Comparison of ENCODE assay signal across 13 mouse cellular contexts in the genomic region with DNA sequence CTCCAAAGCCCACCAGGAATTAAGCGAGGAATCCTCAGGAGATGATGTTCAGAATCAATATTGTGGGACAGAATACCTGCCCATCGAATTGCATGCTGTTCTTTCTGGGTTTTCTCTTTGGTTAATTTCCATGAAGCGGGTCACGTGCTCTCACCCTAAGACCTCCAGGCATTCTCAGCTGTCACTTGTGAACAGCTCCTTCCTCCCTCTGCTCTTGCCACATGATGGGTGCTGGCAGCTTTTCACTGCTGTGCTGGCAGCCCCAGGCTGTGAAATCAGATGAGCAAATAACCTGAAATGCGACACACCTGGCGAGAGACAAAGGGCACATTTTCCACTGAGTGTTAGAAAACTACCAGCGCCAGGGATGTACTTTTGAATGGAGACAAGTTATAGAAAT.
DNase-seq lines count a peak whose midpoint lies in the region; ATAC-seq and TF ChIP-seq lines count a peak whose summit lies in the region.
"Had no signal": no experiment of that assay in that cellular context is flagged by ENCODE, and none has a peak within 500 bp of the region (broad histone marks: within the 10 kb centered on the region; RNA-seq: fewer than 3 reads in every experiment).

No protein-coding gene starts in this region.

- H3K9ac ChIP-seq in heart, embryonic 15.5 days: no peak overlapping the region
- H3K9ac ChIP-seq in midbrain, embryonic 15.5 days: no peak overlapping the region
- no peak overlapping the region for H3K9ac ChIP-seq in midbrain, postnatal 0 days (replicated peaks; ENCODE audit: low read length, poor library complexity, severe bottlenecking)
- no peak overlapping the region for H3K9ac ChIP-seq in kidney, embryonic 15.5 days
- H3K9ac ChIP-seq: liver, embryonic 13.5 days; neural tube, embryonic 12.5 days had no signal

- H3K4me1 ChIP-seq in heart, embryonic 15.5 days (replicated peaks): peaks cover 9% of the 10 kb centered on the region
- no peaks in the 10 kb centered on the region for H3K4me1 ChIP-seq in heart, embryonic 10.5 days
- H3K4me1 ChIP-seq in midbrain, embryonic 15.5 days: 0 out of 2 replicates have a peak, but pooled peaks cover 3% of the 10 kb centered on the region
- H3K4me1 ChIP-seq in midbrain, embryonic 10.5 days: no peaks in the 10 kb centered on the region
- no peaks in the 10 kb centered on the region for H3K4me1 ChIP-seq in midbrain, postnatal 0 days (ENCODE audit: insufficient read depth, low read length)
- H3K4me1 ChIP-seq in kidney, embryonic 15.5 days: no peaks in the 10 kb centered on the region
- H3K4me1 ChIP-seq: liver, embryonic 13.5 days; neural tube, embryonic 12.5 days had no signal

- 0 out of 2 replicates have a peak overlapping the region, but pooled peaks have one; percentile 57 for H3K27ac ChIP-seq in heart, embryonic 15.5 days
- no peak overlapping the region for H3K27ac ChIP-seq in heart, embryonic 10.5 days
- H3K27ac ChIP-seq in midbrain, embryonic 15.5 days: no peak overlapping the region
- no peak overlapping the region for H3K27ac ChIP-seq in midbrain, embryonic 10.5 days (replicated peaks)
- H3K27ac ChIP-seq in midbrain, postnatal 0 days (ENCODE audit: low read depth, low read length): no peak overlapping the region
- H3K27ac ChIP-seq in kidney, embryonic 15.5 days: no peak overlapping the region
- H3K27ac ChIP-seq: liver, embryonic 13.5 days; neural tube, embryonic 12.5 days had no signal

- H3K4me3 ChIP-seq in heart, embryonic 15.5 days: no peak overlapping the region
- H3K4me3 ChIP-seq in heart, embryonic 10.5 days: no peak overlapping the region
- no peak overlapping the region for H3K4me3 ChIP-seq in midbrain, embryonic 15.5 days
- H3K4me3 ChIP-seq in midbrain, embryonic 10.5 days: no peak overlapping the region
- no peak overlapping the region for H3K4me3 ChIP-seq in midbrain, postnatal 0 days (ENCODE audit: low read depth, low read length)
- H3K4me3 ChIP-seq in kidney, embryonic 15.5 days (replicated peaks): no peak overlapping the region
- H3K4me3 ChIP-seq: liver, embryonic 13.5 days; neural tube, embryonic 12.5 days had no signal

- 73% methylated on average over 7 of the region's 7 CpGs for WGBS in heart, embryonic 15.5 days
- 77% methylated on average over 7 of the region's 7 CpGs for WGBS in heart, embryonic 10.5 days
- 79% methylated on average over 7 of the region's 7 CpGs for WGBS in midbrain, embryonic 15.5 days
- WGBS in midbrain, embryonic 10.5 days: 76% methylated on average over 7 of the region's 7 CpGs
- WGBS in midbrain, postnatal 0 days: 72% methylated on average over 7 of the region's 7 CpGs
- WGBS in kidney, embryonic 15.5 days: 81% methylated on average over 7 of the region's 7 CpGs

- H3K27me3 ChIP-seq in heart, embryonic 15.5 days: no peaks in the 10 kb centered on the region
- H3K27me3 ChIP-seq in heart, embryonic 10.5 days (ENCODE audit: insufficient read depth, poor library complexity, severe bottlenecking): no peaks in the 10 kb centered on the region
- H3K27me3 ChIP-seq in midbrain, embryonic 15.5 days (replicated peaks): no peaks in the 10 kb centered on the region
- no peaks in the 10 kb centered on the region for H3K27me3 ChIP-seq in midbrain, embryonic 10.5 days (ENCODE audit: low read depth, poor library complexity, severe bottlenecking)
- no peaks in the 10 kb centered on the region for H3K27me3 ChIP-seq in midbrain, postnatal 0 days (ENCODE audit: insufficient read depth, low read length)
- no peaks in the 10 kb centered on the region for H3K27me3 ChIP-seq in kidney, embryonic 15.5 days
- H3K27me3 ChIP-seq: CH12.LX; liver, embryonic 13.5 days; neural tube, embryonic 12.5 days had no signal

- no peak for DNase-seq in heart, embryonic 10.5 days (ENCODE audit: low spot score)
- DNase-seq in midbrain, embryonic 10.5 days (ENCODE audit: low spot score): no peak
- DNase-seq in fat pad, adult 2 months (ENCODE audit: extremely low read depth, low read depth, low spot score): peak; percentile 58
- DNase-seq in midbrain, postnatal 0 days (ENCODE audit: low spot score): peak; percentile 15
- no peak for DNase-seq in frontal cortex, postnatal 36 days (ENCODE audit: low spot score in 2 of 2)
- DNase-seq: liver, embryonic 13.5 days had no signal

- TF ChIP-seq CTCF in midbrain, postnatal 0 days (IDR thresholded peaks at IDR 0.05): no peak

- no peak for ATAC-seq in heart, embryonic 15.5 days (replicated peaks; ENCODE audit: insufficient number of reproducible peaks, insufficient read depth, low FRiP score, low read depth)
- ATAC-seq in midbrain, embryonic 15.5 days (replicated peaks): peak; percentile 66; the same call in 1 of the 2 replicates
- ATAC-seq in midbrain, postnatal 0 days (ENCODE audit: low FRiP score): peak; percentile 27; the same call in 1 of the 2 replicates
- ATAC-seq in kidney, embryonic 15.5 days (replicated peaks; ENCODE audit: low FRiP score): no peak
- ATAC-seq: activated CD4-positive, CD25-positive, alpha-beta regulatory T cell, adult 4 months; lung, postnatal 0 days had no signal

- H3K36me3 ChIP-seq in heart, embryonic 15.5 days: no peaks in the 10 kb centered on the region
- H3K36me3 ChIP-seq in heart, embryonic 10.5 days: no peaks in the 10 kb centered on the region
- no peaks in the 10 kb centered on the region for H3K36me3 ChIP-seq in midbrain, embryonic 15.5 days (replicated peaks)
- H3K36me3 ChIP-seq in midbrain, embryonic 10.5 days: no peaks in the 10 kb centered on the region
- no peaks in the 10 kb centered on the region for H3K36me3 ChIP-seq in midbrain, postnatal 0 days (ENCODE audit: insufficient read depth, low read length)
- H3K36me3 ChIP-seq in kidney, embryonic 15.5 days: no peaks in the 10 kb centered on the region
- H3K36me3 ChIP-seq: liver, embryonic 13.5 days; neural tube, embryonic 12.5 days had no signal

- H3K9me3 ChIP-seq in heart, embryonic 15.5 days (replicated peaks): no peaks in the 10 kb centered on the region
- no peaks in the 10 kb centered on the region for H3K9me3 ChIP-seq in heart, embryonic 10.5 days
- H3K9me3 ChIP-seq in midbrain, embryonic 15.5 days: no peaks in the 10 kb centered on the region
- H3K9me3 ChIP-seq in midbrain, embryonic 10.5 days (replicated peaks): no peaks in the 10 kb centered on the region
- no peaks in the 10 kb centered on the region for H3K9me3 ChIP-seq in midbrain, postnatal 0 days (ENCODE audit: low read length)
- no peaks in the 10 kb centered on the region for H3K9me3 ChIP-seq in kidney, embryonic 15.5 days (replicated peaks)
- H3K9me3 ChIP-seq: liver, embryonic 13.5 days; neural tube, embryonic 12.5 days had no signal

- H3K4me2 ChIP-seq in heart, embryonic 15.5 days: no peak overlapping the region
- no peak overlapping the region for H3K4me2 ChIP-seq in midbrain, embryonic 15.5 days
- H3K4me2 ChIP-seq in midbrain, postnatal 0 days (ENCODE audit: low read depth, low read length, poor library complexity, severe bottlenecking): no peak overlapping the region
- no peak overlapping the region for H3K4me2 ChIP-seq in kidney, embryonic 15.5 days
- H3K4me2 ChIP-seq: liver, embryonic 13.5 days; neural tube, embryonic 12.5 days had no signal

Comparison
In these comparisons a context has a peak if more than half of its experiments do, and no peak if none do; other contexts are left out.
1. DNase-seq: peak in fat pad, adult 2 months (single experiment) and midbrain, postnatal 0 days (single experiment); none in heart, embryonic 10.5 days (single experiment), midbrain, embryonic 10.5 days (single experiment) and frontal cortex, postnatal 36 days (0 of 2).
2. ATAC-seq: peak in midbrain, embryonic 15.5 days (single experiment) and midbrain, postnatal 0 days (single experiment); none in heart, embryonic 15.5 days (single experiment) and kidney, embryonic 15.5 days (single experiment).